Mouse (Mus musculus) granulocyte monocyte progenitor cell, adult 5-6 weeks (primary cell): ENCODE results near the gene Rasgrf1. TPM values are rescaled to one million over a fixed set of nuclear protein-coding genes. Genes with fewer than 3 reads are reported as not detected.

Experiments used
- ATAC-seq: replicated peaks from 2 replicates; pipeline ENCODE4 v1.8.0; 2016; ENCODE audit warnings: mild to moderate bottlenecking, moderate TSS enrichment, inconsistent platforms; ENCODE audit not compliant: poor library complexity, severe bottlenecking
- total RNA-seq, 2 experiments: library from RNA; stranded (forward) in 1 of 2; stranded (reverse) in 1 of 2; fragments of 200-712, 200-1000 nt in 1 of 2; fragments of >200 nt in 1 of 2; fragmentation: Nextera tagmentation in 1 of 2; gene quantifications; 2 replicates each; pipeline ENCODE4 v1.2.3; 2014 to 2017

The Rasgrf1 gene
- total RNA-seq (2014; fragmentation: Nextera tagmentation) (0.26 TPM in 1 of 2 replicates, not detected in the other), total RNA-seq (2017) (not detected in 2 replicates)

DNA sequence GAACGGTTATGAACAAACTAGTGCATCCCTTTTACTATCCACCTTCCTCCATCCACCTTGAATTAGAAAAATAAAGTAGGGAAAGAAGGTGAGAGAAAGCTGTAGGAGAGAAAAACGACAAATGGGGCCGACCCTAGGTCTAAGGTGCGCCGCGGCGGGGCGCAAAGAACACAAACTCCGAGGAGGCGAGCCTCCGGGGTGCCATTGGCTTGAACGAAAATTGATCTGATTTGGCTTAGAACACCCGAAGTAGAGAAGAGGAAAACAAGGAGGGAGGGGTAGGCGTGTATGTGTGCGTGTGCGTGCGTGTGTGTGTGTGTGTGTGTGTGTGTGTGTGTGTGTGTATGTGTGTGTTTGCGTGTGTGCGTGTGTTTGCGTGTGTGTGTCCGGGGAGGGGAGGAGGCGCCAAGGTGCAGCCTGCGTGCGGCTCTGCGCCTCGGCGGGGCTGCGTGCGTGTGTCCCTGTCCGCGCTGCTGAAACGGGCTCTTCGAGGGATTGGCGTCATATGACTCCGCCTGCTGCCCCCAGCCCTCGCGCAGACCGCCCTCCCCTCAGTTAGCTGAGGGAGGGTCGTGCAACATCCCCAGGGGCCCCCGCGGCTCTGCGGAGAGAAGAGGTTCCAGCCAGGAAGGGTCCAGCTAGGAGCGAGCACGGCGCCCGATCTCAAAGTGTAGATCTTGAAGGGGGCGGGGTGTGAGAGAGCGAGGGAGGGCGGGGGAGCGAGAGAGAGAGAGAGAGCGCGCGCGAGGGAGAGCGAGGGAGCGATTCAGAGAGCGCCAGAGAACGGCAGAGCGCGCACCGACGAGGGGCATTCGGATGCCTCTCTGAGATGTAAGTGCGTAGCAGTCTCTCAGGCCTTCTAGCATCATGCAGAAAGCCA is at the start of gene Rasgrf1:
Gene Rasgrf1 (plus strand): TSS at position 778 of the 880 bp plus-strand sequence.
- ATAC-seq, result peak; percentile 47

DNA sequence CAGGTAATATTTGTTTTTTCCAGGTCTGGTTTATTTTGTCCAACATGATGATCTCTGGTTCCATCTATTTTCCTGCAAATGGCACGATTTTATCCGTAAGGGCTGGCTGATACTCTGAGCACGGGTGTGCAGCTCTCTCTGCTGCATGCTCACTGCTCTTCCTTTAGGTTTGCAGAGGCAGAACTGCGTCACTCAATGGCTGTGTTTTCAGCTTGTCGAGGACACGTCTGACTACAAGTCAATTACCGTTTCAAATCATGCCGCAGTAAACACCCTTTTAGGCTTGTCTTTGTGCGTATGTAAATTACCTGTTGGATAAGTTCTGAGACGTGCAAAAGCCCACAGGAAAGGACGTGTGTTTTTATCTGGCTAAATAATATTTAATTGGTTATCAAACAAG is 49.6 kb upstream of the Rasgrf1 start:
- no peak for ATAC-seq

DNA sequence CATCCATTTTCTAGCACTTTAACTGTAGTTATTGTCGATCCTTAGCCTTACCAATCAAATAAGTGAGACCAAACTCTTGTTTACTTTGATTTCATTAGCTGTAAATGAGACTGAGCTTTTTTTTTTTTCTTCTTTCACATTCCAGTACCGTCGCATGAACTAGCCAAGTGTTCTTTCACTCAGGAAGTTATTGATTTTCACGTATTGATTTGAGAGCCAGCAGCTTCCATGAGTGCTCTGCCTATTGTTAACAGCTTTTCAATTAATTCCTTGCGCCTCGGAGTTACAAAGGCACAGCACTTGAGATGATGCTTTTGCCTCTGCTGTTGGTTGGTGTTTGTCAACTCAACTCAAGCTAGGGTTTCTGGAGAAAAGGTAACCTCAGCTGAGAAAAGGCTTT is 49.1 kb upstream of the Rasgrf1 start:
- no peak for ATAC-seq

DNA sequence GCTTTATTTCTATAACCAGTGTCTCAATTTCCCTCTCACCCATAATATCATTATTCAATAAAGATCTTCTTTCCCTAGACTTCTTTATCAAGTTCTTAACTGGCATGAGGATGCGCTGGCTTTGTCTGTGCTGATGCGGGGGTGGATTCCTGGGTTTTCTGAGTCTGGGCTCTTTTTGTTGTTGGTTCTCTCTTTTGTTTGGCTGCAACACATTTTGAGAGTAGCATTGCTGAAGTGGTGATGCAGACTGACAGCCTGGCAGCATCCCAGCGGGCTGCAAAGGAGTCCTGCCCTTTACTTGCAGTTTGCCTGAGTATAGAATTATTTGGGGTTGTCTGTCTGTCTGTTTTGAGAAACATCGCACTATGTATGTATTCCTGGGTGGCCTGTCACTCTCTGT is 42.6 kb upstream of the Rasgrf1 start:
- no peak for ATAC-seq

DNA sequence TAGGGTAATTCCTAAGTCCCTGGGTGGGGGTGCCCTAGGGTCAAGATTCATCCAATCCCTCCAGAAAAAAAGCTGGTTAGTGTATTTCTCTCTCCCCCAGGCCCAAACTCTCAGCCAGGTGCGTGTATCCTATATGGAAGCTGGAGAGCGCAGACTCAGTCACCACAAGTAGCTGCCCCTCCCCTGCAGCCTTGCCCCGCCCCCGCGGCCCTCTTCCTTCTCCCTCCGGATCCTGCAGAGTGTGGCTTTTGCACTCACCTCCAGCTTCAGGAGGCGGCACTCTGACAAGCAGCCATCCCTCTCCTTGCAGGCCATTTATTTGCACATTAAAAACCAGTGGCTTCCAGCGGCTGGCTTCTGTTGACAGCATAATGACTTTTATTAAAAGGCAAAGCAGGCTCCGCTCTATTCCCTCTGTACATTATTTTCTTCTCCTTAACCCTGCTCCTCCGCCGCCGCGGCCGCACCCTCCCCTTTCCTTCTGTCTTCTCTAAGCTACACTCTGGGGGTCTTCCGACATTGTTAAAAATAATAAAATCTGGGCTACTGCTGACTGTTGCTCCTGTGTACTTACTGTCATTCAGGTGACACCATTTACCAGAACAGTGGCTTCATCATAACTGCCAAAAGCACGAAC is 41.5 kb upstream of the Rasgrf1 start:
- no peak for ATAC-seq

DNA sequence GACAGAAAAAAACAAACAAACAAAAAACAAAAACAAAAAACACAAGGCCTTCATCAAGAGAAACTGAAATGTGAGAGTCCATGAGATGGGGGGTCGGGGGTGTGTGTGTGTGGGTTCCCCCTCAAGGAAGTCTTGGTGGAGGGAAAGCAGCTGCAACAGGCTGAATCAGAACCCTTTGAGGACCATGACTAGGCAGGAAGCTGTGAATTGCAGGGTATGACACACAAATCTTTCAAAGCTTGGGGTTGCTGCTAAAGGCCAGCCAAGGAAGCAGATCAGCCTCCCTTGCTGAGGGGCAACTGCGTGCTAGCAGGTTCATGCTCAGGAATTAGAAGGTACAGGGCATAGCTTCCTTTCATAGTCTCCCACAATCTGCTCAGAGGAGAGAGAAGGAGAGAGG is 40.1 kb upstream of the Rasgrf1 start:
- peak; percentile 24 for ATAC-seq

DNA sequence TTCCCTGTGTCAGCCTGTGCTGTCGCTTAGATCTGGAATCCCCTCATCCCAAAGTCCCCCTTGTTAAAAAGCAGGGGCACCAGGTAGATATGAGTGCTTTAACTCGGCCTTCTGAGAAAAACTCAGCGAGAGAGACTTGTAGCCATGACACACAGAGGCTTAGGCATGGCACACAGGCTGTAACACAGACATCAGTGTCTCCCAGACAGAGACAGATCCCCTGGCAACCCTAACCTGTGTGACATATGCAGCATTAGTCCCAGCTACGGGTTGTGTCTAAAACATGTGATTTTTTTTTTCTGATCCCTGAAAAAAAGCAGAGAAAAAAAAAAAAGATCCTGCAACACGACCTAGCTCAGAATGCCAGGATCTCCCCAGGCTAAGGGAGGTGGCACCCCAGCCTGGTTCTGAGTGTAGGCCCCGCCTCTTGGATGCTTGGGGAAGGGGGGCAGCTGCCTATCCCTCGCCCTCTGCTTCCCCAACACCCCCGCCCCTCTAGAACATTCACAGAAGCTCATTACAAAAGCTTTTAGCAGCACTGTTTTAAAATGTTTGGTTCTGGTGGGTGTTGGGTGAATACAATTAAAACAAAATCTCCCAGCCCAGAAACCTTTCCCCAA is 39.1 kb upstream of the Rasgrf1 start:
- ATAC-seq, result no peak

DNA sequence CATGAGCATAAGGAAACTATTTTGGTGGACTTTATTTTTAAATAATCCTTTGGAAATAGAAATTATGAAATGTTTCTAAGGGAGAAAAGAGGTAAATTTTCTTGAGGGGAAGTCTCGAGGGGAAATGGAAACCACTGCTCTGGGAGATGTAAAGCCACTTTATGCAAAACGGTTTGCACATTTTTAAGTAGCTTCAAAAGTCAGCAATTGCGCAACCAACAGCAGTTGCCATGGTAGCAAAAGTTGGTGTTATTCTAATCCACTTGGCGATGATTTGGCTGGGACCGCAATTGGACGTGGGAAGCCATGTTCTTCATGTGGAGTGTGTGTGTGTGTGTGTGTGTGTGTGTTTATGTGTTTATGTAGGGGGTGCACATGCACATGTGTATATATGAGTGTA is 37.6 kb upstream of the Rasgrf1 start:
- ATAC-seq, result peak; percentile 76

DNA sequence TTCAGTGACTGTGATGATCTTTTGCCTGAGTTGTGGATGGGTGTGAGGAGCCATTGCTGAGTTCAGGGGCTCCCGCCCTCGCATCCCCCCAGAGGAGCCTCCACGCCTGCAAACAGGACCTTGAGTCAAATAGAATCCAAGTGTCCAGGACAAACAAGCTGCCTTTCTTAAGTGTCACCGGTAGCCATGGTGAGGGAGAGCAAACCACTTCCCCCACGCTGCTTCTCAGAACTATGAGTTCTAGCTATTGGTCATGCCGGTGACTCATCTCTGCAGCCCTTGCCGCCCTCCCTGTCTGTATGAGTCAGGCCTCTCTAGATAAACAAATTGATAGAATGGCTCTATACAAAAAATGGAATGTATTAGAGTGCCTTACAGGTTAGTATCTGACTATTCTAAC is 35.3 kb upstream of the Rasgrf1 start:
- ATAC-seq, result peak; percentile 86

DNA sequence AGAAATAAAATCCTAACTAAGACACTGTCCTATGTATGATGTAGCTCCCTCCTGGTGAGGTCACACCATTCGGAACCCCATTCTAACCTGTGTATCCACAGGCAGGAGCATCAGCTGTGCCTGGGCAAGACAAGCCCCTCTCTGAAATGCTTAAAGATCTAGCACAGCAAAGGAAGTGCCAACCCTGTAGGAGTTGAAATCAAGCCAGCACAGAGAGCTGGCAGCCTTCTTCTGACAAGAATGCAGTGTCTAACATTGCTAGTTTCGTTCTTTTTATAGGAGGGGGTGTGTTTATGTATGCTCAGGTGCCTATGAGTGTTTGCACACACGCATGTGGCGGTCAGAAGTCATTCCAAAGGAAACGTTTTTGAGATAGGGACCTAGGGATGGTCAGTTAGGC is 34.2 kb upstream of the Rasgrf1 start:
- no peak for ATAC-seq

DNA sequence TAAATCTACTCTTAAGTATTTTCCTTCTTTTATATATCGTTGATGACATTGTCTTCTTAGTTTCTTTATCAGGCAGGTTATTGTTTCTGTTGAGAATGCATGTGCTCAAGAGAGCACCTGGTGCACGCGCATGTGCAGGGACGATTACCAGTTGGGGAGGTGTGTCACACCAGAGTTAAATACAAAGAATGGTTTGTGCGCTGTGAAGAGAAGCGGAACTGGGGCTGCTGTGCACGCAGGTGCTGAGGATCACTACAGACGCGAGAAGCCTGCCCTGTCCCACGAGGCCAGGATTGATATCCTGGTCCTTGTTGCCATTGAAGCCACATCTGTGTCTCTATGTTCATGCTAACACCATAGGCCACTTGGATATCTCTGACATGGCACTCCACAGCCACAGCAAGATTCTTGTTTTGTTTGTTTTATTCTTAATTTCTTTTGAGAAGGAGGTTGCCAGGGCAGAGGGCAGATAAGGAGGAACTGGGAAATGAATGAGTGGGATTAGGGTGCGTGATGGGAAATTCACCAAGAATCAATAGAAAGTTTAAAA is 31.2 kb upstream of the Rasgrf1 start:
- ATAC-seq, result no peak

DNA sequence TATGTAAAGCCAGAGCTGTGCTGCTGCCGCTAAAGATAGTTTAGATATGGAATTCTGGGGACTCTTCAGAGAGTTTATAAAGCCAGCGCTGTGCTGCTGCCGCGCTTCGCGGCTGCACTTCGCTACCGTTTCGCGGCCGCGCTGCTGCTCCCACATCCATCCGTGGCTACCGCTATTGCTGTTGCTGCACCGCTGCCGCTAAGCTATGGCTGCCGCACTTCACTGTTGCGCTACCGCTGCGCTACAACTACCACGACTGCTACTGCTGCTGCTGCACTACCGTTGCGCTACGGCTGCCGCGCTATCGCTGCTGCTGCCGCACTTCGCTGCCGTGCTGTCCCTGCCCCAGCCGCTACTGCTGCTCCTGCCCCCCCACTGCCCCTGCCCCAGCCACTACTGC is 30.1 kb upstream of the Rasgrf1 start:
- ATAC-seq, result peak; percentile 83

DNA sequence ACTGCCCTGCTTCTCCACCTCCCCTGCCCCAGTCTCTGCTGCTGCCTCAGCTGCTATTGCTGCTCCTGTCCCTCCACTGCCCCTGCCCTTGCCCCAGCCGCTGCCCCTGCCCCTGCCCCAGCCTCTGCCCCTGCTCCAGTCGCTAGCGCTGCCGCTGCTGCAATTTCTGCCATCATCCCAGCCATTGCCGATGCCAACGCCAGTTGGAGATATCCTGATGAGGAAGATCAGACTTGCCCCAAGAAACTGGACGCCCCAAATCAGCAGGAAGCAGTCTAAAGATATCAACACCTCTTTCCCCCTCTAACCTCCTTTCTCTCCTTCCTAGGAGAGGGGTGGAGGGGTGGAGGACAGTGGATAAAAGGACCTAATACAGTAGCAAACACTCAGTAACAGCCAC is 28.2 kb upstream of the Rasgrf1 start:
- no peak for ATAC-seq

DNA sequence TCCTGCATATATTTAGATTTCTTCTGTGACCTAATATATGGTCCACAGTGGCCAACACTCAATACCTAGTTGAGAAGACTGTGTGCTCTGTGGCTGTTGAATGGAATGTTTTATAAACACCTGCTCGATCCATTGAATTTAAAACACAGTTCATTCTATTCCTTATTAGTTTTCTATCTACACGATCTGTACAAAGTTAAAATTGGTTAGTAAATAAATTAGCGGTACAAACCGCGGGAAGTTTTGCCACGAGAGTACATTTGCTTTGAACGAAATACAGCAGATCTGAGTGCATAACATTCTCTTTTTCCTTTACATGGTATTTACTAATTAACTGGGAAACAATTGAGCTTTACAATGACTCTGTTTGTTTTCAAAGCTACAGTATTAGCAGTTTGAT is 27.1 kb upstream of the Rasgrf1 start:
- ATAC-seq, result no peak

DNA sequence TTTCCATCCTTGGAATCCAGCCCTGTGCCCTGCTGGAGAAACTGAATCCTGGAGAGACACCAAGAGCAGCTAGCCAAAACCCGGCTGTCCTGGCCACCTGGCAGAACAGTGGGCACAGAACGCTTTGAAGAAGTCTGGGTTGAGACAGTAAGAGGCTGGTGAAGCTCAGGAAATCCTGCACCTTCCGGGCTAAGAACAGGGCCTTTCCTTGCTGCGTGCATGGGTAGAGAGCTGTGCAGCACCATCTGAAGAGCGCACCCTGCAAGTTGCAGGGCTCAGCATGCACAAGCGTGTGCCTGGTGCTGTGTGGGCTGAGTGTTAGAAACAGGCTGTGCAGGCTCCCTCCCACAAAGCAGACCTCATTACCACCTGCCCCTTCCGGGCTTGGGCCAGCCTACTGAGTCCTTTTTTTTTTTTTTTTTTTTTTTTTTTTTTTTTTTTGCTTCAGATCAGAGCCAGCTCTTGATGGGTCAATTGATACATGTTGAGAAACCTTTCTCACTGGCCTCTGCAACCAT is 23.9 kb upstream of the Rasgrf1 start:
- ATAC-seq, result peak; percentile 47

DNA sequence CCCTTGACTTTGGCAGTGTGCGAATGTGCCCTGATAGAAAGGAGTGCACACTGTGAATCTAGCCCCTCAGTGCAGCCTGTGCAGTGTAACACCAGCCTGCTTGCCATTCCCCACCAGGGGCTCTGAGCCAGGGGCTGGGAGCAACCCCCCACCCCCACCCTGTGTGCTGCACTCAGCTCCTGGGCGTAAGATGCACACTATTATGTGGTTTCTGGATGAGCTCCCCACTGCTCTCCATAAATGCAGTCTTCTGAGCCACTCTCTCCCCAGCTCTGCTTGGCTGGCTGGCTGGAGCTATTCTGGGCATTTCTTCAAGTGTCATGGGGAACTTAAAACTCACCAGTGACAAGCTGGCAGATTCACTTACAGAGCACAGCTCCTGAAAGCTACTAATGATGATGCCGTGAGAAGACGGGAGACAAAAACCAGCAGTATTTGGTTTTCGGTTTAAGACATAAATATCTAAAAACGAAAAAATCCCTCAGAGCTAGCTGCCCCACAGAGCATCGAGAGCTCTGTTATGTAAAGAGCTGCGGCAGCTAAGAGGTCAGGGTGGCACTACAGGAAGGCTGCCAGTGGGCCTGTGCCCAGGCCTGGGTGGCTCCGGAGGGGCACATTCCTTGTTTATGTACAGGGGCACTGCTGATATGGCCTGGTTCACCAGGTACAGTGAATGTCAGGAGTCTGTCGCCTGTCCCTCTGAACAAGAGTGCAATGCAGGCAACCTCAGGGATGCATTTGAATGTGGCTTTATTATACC is 18.0 kb upstream of the Rasgrf1 start:
- ATAC-seq, result no peak

DNA sequence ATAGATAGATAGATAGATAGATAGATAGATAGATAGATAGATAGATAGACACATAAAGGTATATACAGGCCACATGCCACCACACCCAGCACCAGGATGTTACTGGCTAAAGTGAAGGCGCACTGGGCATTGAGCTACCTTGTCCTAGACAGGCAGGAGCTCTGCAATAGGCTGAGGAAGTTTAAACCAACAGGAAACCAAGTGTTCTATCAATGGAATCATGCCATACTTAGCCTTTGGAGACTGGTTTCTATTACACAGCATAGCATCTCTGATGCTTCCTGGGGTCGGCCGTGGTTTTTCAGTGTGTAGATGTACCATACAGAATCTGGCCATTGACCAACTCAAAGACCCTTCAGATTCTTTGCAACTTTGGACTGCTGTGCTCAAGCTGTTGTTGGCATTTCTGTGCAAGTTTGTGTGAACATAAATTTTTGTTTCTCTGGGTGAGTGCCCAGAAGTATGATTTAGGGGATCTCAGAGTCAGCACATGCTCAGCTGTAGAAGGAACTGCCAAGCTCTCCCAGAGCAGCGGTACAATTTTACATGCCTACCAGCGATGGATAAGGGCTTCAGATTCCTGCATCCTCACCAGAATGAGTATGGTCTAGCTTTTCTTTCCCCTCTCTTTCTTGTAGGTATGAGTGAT is 17.0 kb upstream of the Rasgrf1 start:
- ATAC-seq, result no peak

DNA sequence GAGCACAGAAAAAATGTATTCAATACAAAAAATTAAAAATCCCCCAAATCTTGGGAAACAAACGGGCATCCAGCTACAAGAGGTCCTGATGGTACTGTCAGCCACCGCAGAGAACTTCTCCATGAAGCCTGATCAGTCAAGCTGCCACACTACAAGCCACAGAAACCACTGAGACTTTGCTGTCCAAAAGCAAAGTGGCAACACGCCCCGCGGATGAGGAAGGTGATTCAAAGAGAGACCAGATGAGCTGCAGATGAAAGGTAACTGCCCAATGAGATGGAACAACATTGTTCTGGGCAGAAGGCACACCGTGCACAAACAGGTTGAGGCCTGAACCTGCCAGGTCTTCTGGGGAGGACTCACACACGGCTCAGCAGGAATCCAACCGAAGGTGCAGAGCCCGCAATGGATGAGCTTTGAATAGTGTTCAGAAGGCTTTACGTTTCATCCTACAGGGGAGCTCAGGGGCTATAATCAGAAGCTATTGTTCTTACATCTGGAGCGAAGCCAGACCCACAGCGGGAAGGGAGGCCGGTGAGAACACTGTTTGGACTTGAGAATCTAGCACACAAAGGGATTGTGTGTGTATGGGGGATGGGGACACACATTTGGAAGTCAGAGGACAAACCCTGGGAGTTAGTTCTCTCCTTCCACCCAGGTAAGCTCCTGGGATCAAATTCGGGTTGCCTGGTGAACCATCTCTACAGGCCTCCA is 9.4 kb upstream of the Rasgrf1 start:
- ATAC-seq, result no peak

DNA sequence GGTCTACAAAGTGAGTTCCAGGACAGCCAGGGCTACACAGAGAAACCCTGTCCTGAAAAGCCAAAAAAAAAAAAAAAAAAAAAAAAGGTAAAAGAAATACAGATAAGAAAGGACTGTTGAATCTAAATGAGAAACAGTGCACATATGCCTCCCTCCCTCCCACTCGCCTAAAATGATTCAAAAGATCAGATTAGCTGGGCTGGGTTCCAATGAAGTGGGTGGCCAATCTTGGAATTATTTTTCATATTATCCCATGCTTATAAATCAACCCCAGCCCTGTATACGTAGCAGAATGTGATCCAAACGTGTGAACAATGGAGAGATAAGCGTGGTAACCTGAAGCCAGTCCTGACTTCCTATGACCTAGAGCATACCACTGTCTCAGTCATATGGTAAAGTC is 8.5 kb upstream of the Rasgrf1 start:
- no peak for ATAC-seq
